Mouse (Mus musculus): ENCODE data around the gene Il11.

The Il11 gene

DNA sequence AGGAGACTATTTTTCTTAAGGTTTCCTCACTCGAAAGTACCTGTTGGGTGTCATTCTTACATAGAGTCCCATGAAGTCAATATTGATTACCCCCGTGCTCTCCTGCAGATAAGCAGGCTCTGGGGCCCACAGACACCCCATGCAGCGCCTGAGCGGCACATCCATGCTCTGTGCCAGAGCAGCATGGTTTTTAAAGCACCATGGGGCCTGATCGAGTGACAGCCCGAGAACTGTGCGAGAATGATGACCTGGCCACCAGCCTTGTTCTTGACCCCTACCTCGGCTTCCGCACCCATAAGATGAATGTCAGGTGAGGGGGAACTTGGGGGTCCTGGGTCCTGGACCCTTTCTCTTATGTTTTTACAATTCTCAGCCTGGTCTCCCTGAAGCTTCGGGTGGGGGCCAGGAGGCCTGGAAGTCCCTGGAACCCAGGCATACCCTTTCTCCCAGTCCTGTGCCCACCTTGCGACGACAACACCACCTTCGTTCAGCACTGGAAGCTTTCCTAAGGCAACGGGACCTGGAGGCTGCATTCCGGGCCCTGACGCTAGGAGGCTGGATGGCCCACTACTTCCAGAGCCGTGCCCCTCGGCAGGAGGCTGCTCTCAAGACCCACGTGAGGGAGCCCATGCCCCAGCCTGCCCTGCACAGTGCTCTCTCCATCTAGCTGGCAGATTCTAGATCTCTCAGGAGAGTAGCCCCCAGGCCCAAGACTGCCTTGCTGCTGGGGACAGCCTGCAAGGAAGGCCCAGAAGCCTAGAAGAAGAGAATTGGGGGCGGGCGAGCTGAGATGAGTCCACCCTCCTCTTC, 40.8 kb downstream of the Il11 start:
- no peak for DNase-seq

DNA sequence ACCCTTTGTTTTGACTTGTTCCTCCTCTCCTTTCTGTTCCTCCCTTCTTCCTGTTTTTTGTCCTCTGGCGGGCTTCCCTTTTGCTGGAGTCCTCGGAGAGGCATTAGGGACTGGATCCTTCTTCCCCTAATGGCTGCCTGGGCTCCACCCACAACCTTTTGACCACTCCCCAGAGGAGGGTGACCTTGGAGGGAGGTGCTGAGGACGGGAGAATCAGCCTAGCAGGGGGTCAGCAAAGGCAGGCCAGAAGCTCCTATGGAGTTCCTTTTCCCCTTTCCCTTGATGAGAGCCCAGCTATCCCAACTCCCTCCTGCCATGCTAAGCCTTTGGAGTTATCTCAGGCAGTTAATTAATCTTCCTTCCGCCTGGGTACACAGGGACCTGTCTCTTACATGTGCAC, 41.5 kb downstream of the Il11 start:
- peak; percentile 76 to 91 for DNase-seq

DNA sequence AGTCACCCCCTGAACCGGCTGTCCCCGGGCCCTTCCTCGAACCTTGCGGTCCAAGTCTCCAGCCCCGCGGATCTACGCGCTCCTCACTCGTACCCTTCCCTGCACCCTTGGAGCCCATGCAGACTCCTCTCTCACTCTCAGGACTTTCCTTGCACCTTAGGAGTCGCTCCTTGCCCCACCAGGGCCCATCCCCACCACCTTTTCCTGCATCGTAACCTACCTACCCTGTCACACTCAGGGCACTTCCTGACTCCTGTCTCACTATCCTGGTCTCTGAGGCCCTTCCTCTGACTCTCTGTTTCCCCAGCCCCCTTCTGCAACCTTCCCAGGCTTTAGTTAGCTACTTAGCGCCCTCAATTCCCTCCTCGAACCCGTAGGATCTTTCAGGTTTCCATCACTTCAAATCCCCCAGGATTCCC, 42.3 kb downstream of the Il11 start:
- no peak for DNase-seq

DNA sequence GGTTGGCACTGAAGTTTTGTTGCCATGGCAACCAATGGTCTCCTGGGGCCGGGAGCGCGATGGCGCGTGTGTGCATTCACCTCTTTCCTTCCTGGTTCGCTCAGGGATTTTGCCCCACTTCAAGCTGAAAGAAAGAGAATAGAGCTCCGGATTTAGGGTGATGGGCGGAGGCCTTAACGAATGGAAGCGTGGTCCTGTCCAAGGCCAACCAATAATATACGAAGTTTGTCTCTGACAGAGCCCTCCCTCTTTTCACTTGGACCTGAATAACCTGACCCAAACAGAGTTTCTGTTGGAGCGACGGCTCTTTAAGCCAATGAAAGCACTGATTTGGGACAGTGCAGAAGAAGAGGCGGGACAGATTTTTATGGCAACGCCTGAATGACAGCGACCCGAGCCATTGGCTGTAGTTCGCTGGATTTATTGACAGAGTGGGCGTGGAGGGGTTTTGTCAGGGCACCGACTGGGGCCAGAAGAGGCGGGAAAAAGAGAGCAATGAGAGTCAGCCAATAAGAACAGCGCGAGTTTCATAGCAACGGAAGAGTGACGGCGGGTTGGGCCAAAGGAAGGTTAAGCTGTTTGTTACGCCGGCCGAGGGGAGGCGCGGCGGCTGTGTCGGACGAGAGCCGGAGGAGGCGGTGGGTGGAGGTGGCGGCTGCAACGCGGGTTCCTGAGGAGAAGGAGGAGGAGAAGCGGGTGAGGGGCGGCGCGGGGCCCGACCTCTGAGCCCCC, 42.9 kb downstream of the Il11 start, which contains the start of gene Kmt5c:
Kmt5c (plus strand) TSS at position 572 of the 732 bp plus-strand sequence.
- DNase-seq, result peak; percentile 99

DNA sequence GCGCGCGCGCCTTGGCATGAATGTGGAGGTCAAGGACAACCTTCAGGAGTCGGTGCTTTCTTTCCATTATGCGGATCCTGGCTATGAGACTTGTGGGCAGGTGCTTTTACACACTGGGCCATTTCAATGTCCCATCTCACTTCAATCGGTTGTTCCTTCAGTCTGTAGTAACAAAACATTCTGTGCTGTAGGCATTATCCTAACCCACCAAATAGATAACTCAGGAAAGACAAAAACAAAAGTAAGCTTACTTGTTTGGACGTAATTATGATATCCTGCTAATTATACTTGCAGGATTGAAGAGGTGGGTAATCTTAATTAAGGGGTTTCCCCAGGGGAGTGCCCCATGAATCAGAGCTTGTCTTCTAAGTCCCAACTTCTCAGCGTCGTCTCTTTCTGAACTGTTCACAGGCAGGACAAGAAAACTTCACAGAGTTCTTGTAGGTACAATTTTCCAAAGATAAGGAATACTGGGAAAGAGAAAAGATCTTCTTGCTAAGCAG, 43.6 kb downstream of the Il11 start:
- DNase-seq, result no peak

DNA sequence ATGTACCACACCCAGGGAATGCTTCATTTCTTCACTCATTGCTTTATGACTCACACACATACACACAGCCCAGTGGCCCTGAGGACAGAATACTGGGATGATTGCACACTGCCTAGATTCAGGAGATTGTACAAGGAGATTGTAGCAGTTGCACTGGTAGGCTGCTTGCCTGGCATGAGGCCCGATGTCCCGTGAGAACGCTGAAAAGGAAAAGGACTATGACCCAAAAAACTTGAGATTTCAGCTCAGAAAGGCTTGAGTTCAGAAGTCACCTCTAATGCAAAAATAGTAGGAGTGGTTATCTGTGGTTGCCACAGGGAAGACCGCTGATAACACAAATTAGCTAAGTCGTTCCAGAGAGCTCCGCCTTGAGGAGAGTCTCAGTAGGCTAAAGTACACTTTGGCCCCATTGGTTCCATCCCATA, 49.7 kb downstream of the Il11 start:
- DNase-seq, result peak; percentile 64 to 67

DNA sequence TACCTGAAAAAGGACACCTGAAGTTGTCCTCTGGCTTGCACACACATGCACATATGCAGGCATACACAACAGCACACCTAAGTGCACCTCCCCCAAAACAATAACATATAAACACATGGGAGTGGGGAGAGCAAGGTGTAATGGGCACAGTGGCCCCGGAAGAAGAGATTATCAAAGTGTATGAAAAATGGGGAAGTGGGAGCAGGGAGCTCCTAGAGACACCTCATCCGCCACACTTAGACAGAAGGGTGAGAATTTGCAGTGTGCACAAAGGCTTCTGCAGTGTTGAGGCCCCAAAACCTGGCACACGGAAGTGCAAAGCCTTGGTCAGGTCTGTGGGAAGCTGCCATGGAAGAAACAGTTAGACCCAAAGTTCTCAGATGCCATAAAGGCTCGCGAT, 51.6 kb downstream of the Il11 start:
- DNase-seq, result no peak

DNA sequence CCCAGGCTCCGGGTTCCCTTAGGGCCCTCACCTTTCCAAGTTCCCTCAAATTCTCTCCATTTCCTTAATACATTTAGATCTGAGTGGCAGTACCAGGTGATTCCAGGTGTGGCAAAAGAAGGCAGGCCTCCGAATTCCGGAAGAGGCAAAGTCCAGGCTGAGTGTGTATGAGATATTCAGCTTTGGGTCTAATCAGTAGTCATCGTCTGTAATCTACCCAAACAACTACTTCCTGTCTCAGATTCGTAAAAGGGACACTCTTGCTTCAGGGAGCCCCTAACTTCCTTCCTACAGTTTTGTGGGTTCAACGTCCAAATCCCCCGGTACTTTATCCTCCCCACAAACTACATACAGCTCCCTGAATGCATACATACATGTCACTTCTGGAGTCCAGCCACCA, 57.5 kb downstream of the Il11 start, which contains the start of gene Tmem150b:
Tmem150b (minus strand) TSS at position 81 of the 400 bp plus-strand sequence.
- DNase-seq, result no peak

DNA sequence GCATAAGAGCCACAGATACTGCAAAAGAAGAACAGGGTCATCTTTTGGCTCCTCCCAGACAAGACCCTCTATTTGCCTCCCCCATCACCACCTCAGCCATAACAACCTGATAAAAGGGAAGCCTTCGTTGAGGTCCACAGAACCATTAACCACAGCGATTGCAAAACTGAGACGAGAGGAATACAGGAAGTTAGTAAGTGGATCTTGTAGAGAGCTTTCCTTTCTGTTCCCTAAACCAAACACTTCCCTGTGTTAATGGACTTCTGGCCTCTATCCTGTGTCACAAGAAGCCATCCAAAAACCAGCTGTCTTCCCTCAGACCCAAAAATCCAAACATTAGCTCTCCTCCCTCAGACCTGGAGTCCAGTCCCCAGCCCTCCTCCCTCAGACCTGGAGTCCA, 58.3 kb downstream of the Il11 start:
- DNase-seq, result no peak

DNA sequence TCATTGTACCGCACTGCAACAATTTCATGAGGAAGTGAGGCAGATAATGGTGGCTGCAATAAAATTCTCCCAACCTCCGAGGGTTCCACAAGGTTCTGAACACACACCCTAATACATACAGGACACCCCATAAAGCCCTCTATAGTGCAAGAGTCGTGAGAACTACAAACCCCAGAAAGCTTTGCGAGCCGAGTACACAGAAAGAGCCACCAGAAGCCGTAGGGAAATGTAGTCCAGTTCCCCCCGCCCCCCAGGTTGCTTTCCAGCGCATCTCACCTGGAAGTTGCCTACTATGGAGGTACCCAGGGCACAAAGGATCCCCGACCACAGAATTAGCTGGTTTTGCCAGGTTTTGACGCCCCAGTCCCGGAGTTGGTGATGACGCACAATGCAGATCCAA, 59.2 kb downstream of the Il11 start:
- peak in 1 of 2 experiments; percentile 22 for DNase-seq

Measured in kidney, postnatal 25 days (tissue).